Mouse (Mus musculus) ovary, postnatal 36 days (tissue): ENCODE results near the gene Sycp2.

Experiments used
- DNase-seq: peaks from one replicate; pipeline ENCODE4 v3.0.0; 2022; ENCODE audit warnings: low spot score, mixed read lengths

Sycp2 gene

DNA sequence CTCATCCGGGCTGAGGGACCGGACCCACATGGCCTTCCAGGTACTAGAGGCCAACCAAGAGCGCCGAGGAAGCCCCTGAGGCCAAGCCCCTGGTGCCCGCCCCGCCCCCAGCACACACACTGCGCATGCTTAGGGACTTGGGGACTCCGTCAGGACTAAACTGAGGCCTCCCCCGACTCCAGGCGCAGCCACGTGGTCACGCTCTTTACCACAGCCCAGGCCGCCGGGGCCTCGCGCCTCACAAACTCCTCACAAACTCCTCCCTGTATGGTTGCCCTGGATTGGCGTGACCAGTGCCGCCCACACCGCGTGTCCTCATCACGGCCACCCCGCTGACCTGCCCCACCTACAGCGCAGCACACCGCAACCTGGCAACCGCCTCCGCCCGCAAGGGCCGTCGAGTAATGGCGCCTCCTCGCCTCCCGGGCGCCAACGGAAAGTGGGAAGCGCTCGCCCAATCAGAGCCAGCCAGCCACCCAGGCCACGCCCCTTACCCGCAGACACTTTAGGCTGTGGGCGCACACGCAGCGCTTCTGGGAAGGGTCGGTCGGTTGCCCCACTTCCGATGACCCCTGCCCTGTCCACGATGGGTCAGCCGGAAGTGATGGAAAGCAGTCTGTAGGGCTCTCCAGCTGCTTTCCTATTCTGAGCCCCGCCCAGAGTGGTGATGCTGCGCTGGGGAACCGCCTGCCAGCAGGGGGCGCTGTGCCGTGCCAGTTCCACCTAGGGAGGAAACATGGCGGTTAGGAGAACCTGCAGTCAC, at the start of gene Sycp2:
TSS of gene Sycp2 (minus strand) at position 633 of the 763 bp plus-strand sequence.
- no peak for DNase-seq

DNA sequence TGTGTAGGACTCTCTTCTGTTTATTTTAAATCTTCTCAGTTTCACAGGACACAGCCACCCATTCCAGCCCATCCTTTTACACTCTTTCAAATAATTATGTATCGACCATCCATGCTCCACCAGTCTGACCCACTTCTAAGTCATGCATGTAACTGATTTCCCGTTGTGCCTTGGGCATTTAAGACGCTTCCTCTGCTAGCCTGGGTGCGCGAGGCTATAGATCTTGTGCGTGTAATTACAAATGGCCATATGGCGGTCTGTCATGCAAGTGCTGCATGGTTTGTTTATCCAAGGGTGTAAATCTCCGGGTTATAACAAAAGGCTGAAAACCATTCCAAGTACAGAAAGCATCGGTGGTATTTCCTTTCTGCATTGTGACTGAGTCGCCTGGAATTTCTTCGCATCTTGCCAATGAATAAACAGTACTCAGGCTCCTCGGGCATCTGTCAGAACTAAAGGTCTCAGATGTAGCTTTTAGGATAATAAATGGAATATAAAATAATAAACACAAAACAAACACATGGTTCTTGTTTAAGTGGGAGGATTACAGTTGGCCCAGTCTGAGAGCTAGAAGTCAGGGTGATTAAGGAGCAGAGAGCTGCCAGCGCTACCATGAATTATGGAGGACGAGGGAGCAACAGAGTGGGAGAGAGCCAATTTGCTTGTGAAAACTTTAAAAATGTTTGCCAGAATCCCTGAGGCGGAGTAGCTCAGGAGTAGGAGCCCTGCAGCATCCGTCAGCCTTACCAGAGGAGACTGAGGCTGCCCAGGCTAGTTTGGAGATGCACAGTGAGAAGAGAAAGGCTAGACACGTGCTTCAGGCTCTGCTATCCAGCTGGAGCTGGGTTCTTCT, 47.4 kb upstream of the Sycp2 start:
- no peak for DNase-seq

DNA sequence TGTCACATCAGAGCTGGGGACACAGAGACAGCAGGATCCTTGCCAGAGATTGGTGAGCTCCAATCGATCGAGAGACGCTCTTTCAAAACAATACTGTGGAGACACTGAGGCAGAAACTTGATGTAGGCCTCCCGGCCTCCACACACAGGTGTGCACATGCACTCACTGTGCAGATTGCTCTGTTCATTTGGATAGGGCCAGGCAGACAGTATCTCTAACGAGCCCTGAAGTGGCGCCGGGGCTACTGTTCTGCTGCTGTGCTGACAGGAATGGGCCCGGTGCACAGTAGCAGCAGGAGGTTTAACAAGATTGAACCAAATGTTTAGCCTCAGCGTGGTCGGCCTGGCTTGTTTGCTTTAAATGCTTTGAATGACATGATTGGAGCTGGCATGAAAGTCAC, 43.5 kb upstream of the Sycp2 start:
- no peak for DNase-seq

DNA sequence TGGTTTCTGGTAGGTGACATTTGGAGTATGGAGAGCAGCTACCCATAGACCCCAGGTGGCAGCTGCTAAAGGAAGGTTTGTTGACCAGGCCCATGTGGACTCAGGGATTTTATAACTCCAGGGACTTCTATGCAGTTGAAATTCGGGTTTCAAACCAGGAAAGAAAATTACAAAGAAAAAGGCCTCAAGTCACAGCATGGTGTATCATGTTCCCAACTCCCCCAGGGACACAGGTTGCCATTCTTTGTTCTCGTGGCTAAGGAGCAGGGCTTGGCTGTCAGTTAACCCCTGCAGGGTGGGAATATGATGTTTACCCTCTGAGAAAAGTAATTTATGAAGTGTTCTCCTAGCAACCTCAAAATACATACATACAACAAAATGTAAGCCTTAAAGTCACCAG, 42.8 kb upstream of the Sycp2 start:
- DNase-seq = no peak

DNA sequence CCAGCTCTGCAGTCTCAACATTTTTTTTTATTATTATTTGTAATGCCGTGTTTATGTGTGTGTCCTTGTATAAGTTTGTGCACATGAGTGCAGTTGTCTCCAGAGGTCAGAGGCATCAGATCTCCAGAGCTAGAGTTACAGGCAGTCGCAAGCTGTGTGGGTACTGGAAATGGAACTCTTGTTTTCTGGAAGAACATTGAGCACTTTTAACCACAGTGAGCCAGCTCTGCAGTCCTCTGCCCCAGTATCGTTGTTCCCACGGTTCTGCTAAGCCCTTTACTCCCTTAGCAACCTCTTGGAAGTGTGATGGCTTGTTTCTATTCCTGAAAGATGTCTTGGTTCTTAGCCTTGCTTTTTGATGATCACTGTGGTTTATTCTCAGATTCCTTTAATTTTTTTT, 41.9 kb upstream of the Sycp2 start:
- DNase-seq = no peak

DNA sequence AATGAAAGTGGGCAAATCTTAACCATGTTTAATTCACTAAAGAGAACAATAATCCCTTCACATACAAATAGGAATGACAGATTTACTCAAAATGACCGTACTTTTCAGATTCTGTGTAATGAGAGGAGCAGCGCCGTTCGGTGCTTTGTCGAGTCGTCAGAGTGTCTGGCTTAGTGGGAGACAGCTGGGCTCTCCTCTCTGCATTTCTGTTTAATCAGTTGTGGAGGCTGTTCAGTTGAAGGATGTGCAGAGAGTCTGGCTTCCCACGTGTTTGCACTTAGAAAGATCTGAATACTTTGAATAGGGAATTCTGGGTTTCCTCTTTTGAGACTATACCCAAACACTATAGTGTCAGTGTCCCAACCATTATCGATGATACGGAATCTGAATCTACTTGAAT, 29.8 kb upstream of the Sycp2 start:
- no peak for DNase-seq

DNA sequence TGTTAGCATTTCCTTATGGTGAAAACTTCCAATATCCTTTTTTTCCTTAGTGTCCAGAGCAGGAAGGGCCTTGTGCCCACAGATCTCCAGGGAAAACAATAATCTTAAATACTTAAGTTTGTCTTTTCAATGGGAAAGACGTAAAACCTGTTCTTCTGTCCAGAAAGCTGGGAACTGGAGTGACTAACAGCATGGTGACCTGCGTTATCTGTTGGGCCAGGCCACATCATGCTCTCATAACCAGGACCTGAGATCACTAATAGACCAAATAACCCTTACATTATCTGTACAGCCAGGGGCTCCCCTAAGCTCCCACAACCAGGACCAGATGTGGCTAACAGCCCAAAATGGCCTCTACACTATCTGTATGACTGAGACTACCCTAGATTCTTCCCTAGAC, 26.4 kb upstream of the Sycp2 start:
- no peak for DNase-seq

DNA sequence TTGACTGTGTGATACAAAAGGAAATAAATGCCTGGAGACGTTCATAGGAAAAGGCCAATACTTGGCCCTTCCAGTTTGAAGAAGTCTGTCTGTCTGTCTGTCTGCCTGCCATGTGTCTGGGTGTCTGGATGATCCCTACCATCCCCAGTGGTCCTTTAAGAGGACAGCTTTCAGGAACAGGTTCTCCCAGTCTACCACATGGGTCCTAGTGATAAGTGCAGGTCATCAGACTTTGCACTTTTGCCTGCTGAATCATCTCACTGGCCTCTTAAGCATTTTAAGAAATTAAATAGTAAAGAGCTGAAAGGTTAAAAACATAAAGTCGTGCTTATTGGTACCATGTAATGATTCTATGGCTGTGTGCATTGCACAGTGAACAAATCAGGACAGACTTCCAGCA, 26.0 kb upstream of the Sycp2 start:
- no peak for DNase-seq

DNA sequence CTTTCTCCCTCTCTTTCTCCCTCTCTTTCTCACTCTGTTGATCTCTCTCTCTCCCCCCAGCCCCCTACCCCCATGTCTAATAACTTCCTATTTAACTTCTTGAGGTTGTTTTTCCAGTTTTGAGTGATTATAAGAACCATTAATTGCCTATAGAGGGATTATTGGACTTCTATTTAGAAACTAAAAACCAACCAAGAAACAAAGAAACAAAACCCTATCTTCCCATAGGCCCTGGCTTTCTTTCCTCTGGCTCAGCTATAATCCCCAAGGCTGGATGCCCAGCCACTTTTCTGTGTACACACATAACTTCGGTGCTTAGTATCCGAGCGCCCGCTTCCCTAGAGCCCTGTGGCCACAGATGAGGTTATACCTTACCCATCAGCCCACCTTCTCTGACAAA, 22.7 kb upstream of the Sycp2 start, which contains the start of gene Cdh26:
TSS of gene Cdh26 (plus strand) at position 301 of the 400 bp plus-strand sequence.
- DNase-seq = no peak

DNA sequence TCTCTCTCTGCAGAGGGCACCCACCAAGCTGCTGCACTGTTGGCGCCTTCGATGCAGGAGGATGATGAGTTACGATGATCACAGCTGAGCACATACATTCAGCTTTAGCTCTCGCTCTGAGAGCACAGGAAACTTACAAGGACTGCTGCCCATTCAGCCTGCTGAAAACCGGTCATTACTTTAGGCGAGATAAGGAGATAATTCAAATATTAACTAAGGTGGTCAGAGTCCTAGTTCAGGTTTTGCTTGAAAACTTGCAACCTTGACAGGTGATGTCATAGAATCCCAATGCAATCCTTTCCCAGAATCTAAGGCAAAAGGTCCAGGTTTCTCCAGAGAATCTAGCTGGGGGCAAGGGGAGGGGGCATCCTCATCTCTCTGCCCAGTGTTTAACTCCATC, 21.9 kb upstream of the Sycp2 start:
- no peak for DNase-seq

DNA sequence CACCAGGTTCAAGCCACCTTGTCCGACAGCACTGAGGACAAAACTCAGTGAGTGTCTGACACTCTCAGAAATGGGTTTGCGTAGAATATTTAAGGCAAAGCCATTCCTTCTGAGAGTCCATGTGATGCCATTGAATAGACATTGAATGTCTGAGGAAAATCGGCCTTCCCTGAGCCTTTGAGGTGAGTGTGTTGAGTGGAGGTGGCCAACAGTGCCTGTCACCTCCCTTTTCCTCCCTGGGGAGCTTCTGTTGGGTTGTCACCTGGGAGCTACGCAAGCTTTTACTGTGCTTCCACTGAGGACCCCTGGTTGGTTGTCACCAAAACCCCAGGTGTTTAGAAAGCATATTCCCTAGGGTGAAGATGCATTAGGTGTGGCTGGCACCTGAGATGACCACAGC, 21.2 kb upstream of the Sycp2 start:
- no peak for DNase-seq

DNA sequence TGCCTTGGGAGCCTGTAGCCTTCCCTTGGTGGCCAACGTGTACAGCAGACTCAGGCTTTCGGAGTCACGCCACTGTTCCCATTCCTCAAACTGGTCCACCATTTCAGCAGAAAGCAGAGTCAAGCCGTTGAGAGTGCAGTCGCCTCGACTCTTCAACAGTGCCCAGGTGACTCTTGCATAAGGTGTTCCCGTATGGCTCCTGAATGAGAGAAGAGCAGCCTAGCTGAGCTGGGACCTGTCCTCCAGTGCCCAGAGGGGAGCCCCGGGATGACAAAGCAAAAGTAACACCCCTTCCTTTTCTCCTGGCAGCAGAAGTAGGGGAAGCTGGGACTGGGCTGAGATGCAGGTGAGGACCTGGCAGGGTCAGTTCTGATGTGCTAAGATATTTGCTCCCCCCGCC, 20.7 kb upstream of the Sycp2 start:
- no peak for DNase-seq

DNA sequence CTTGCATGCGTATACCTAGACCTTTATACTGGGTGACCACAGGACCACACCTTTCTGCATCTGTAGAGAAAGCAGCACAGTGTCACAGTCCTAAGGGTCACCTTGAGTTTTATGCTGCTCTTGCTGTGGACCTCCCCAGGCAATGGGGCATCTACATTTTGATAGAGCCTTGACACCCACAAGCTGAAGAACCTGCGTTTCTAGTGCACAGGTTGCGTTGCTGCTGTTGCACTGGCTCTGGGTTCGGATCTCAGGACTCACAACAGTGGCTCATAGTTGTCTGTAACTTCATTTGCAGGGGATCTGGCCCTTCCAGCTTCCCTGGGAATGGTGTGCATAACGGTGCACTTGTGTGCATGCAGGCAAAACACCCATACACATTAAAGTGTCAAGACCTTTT, 19.7 kb upstream of the Sycp2 start:
- no peak for DNase-seq

DNA sequence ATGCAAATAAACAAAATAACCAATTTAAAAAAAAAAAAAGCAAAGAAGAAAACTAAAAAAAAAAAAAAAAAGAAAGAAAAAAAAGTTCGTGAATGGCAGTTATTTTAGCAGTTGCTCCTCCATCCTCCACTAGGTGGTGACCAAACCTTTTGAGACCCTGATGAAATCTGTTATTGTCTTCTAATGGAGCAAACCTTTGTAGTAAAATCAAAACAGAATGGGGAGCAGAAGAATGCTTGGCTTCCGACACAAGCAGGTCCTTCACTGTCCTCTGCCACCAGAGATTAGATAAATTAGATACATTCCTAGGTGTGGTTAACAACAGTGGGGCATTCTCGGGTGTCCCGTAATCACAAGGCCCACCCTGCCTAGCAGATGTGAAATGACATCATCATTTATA, 18.7 kb upstream of the Sycp2 start:
- DNase-seq = no peak

DNA sequence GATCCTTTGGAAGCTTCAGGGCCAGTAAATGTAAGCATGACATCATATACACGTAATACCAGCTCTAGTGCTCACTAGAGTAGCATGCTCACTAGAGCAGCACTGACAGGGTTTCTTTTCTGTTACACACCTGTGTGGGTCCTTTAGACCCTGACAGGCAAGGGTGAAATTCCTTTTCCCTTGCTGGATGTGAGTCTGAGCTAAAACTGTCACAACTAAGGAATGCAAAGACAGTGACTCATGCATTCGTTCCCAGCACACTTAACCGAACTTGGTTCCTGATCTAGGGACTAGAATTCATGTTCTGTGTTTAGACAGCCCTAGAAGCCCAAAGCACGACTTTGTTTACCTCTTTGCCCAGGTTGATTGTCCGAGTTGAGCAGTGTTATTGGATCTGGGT, 15.7 kb upstream of the Sycp2 start:
- no peak for DNase-seq

DNA sequence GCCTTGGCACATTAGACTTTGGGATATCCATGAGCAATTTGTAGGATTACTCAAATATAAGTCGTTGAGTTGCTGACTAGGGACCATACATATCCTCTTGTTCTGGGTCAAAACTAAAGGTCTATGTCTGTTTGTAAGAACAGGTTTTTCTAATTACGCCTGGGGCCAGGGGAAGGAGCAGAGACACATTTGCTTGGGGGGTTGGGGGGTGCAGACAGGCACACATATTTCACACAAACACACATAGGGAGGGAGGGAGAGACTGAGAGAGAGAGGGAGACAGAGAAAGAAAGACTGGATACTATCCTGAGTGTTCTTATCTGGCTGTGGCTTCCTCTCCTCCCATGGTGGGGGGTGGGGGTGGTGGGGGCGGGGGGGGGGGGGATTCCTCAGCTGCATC, 14.7 kb upstream of the Sycp2 start:
- no peak for DNase-seq

DNA sequence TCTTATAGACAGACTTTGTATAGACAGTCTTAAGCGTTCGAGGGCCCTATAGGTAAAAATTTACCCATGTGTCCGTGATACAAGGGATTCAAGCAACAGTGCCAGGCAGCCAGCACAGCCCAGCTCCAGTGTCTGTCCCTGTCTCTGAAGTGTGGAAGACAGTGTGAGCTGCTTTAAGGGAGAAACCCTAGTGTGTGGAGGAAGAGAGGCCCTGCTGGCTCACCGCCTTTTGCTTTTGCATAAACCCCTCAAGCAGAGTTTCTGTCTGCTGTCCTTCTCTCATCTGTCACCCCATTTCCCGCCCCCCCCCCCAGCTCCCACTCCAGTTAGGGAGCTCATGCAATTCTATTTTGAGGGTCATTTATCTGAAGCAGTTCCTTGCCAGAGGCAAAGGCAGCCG, 14.1 kb upstream of the Sycp2 start:
- no peak for DNase-seq

DNA sequence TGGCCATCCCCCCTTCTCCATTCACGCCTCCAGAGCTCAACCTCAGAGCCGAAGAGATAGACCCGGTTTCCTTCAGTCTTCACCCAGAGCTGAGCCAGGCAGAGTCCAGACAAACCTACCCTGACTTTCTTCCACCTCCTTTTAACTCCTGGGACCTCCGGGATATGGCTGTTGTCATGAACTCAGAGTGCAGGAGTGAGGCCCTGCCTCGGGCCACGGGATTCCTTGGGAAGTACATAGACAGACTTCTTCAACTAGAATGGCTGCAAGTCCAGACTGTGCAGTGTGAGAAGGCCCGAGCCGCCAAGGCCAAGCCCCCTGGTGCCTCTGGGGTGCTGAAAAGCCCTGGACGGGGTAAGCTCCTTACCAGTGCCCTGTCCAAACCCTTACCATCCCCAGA, 13.1 kb upstream of the Sycp2 start:
- DNase-seq = no peak

DNA sequence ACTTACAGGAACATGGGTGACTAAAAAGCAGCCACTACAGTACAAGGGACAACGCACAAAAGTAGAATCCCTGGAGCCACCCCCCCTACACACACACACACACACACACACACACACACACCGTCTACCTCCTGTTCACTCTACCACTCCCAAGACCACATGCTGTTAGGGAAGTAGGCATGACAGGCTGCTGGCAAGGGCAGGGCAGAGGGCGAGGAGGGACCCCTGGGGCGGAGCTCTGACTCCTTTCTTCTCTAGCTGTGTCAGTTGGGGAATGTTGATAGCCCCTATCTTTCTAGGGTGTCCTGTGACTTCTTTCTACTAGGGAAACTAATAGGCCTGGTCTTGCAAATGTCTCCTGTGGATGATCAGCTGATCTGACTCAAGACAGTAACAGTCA, 9.5 kb upstream of the Sycp2 start:
- no peak for DNase-seq

DNA sequence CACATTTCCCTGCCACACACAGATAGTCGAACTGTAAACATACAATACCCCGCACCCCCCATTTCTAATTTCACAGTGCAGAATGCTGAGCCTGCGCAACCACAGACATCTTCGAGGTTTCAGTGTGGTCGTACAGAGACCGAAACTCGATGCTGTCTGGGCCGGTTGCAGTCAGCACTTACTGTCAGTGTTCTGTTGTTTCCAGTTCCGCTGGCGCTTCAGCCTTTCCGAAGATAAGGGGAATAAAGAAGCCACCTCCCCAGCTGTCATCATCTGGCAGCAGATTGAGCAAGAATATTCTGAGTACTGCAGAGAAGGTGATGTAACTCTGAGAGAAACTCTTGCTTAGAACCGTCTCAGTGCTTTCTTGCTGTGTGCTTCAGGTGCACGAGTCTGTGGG, 8.9 kb upstream of the Sycp2 start:
- no peak for DNase-seq

DNA sequence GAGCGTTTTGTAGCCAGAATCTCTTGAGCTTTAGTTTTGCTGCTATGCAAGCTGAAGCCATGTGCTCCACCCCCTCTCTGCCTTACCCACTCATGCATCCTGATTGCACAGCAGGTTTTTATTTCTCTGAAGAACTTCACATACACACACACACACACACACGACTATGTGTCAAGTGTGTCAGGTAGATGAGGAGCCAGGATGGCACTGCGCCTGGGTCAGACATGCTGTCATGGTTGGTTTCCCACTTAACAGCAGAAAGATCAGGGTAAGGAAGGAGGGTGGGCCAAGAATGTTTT, 7.6 kb upstream of the Sycp2 start:
- no peak for DNase-seq

DNA sequence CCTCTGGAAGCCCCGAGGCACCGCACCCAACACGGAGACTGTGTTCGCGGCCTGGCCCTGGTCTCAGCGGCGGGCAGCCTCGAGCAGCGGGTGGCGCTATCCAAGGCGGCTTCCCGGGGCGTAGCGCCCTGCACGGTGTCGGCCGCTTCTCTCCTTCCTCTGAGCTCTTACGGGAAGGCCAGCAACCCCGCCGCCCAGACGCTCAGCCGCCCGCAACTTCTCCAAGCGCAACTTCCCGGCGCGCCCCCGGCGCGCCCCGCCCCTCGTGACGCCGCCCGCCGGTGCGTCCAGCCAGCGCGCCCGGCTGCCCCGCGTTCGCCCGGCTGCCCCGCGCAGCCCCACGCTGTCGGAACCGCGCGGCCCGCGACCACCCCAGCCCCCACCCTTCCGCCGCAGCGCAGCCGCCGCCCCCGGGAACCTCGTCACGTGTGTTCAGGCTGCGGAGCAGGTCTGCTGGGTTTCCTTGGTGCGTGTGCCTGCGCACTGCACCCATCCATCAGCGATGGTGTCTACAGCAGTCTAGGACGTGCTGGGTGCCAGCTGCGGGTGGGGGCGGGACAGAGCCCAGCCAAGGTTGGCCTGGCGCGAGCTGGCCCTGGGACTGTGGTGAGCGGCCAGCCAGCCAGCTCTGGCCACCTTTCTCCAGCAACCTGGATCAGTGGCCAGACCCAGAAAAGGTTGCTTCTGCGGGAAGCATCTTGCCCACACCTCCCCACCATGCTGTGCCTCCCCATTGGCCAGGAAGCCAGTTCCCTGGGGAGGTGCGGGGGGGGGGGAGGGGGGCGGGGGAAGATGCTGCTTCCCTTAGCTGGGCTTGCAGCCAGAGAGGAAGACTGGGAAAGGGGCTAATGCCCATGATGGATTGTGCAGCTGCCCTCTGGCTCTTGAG, 7.0 kb upstream of the Sycp2 start, which contains the start of the genes Ppp1r3d and Fam217b:
TSS of gene Ppp1r3d (minus strand) at position 212 of the 889 bp plus-strand sequence.
TSS of gene Fam217b (plus strand) at position 264 of the 889 bp plus-strand sequence.
- DNase-seq = peak; percentile 33
